Mouse (Mus musculus) mesoderm, embryonic 11.5 days (tissue): ENCODE data around the gene Coq8b.
A peak's percentile ranks its signal among the peaks of the same experiment; 100 is the strongest.

Experiments used
- DNase-seq: peaks from one replicate; pipeline ENCODE4 v3.0.0-alpha.2; 2012; ENCODE audit warnings: low read depth, low spot score

Gene Coq8b

GRCm38 (mm10) chr7:27271423-27271822 is 38.6 kb downstream of the Coq8b start:
- DNase-seq: no peak

- DNase-seq: peak; percentile 71
These were observed 41.0 kb downstream of the Coq8b start for GRCm38 (mm10) chr7:27273739-27274351.

GRCm38 (mm10) chr7:27274916-27275315 is 42.1 kb downstream of the Coq8b start:
- no peak for DNase-seq

- DNase-seq: no peak
These were observed 43.2 kb downstream of the Coq8b start for GRCm38 (mm10) chr7:27276021-27276420.

GRCm38 (mm10) chr7:27277191-27277590 is 44.4 kb downstream of the Coq8b start:
- no peak for DNase-seq

GRCm38 (mm10) chr7:27281717-27282116 is 48.9 kb downstream of the Coq8b start:
- DNase-seq: no peak

GRCm38 (mm10) chr7:27282225-27282624 is 49.4 kb downstream of the Coq8b start:
- DNase-seq: no peak

- peak; percentile 37 for DNase-seq
These were observed 52.3 kb downstream of the Coq8b start for GRCm38 (mm10) chr7:27284865-27285697.

- DNase-seq: peak; percentile 80
These were observed 52.9 kb downstream of the Coq8b start for GRCm38 (mm10) chr7:27285698-27286066.

- no peak for DNase-seq
These were observed 55.9 kb downstream of the Coq8b start for GRCm38 (mm10) chr7:27288732-27289131.

GRCm38 (mm10) chr7:27290555-27290954 is 57.7 kb downstream of the Coq8b start:
- no peak for DNase-seq

GRCm38 (mm10) chr7:27291795-27292466 is 59.1 kb downstream of the Coq8b start:
- no peak for DNase-seq

- no peak for DNase-seq
These were observed 63.1 kb downstream of the Coq8b start for GRCm38 (mm10) chr7:27295956-27296355.

- no peak for DNase-seq
These were observed 63.7 kb downstream of the Coq8b start for GRCm38 (mm10) chr7:27296518-27296917.

GRCm38 (mm10) chr7:27298033-27298610 is 65.3 kb downstream of the Coq8b start:
- DNase-seq: no peak

- DNase-seq: no peak
These were observed 66.0 kb downstream of the Coq8b start for GRCm38 (mm10) chr7:27298816-27299215.

GRCm38 (mm10) chr7:27300351-27300750 is 67.5 kb downstream of the Coq8b start:
- no peak for DNase-seq

GRCm38 (mm10) chr7:27300801-27301200 is 68.0 kb downstream of the Coq8b start:
- no peak for DNase-seq

GRCm38 (mm10) chr7:27302172-27302571 is 69.3 kb downstream of the Coq8b start:
- DNase-seq: peak; percentile 78

GRCm38 (mm10) chr7:27305091-27305730 is 72.4 kb downstream of the Coq8b start:
- DNase-seq: no peak
